Mouse (Mus musculus) cortical plate, adult 2 months (tissue): Measurements from ENCODE around the gene Itga6.

Source experiments
- CTCF ChIP-seq: fragments of 200-500 bp; IDR thresholded peaks from 2 replicates; pipeline ENCODE4 v1.5.1; 2011; ENCODE audit warnings: mild to moderate bottlenecking, control low read depth, low read length; ENCODE audit not compliant: insufficient read depth; ENCODE audit errors: extremely low read depth
- POLR2A ChIP-seq: fragments of 200-500 bp; IDR thresholded peaks from 2 replicates; pipeline ENCODE4 v1.6.1; 2011; ENCODE audit warnings: mild to moderate bottlenecking, low read length, control low read depth; ENCODE audit not compliant: insufficient read depth; ENCODE audit errors: extremely low read depth

DNA sequence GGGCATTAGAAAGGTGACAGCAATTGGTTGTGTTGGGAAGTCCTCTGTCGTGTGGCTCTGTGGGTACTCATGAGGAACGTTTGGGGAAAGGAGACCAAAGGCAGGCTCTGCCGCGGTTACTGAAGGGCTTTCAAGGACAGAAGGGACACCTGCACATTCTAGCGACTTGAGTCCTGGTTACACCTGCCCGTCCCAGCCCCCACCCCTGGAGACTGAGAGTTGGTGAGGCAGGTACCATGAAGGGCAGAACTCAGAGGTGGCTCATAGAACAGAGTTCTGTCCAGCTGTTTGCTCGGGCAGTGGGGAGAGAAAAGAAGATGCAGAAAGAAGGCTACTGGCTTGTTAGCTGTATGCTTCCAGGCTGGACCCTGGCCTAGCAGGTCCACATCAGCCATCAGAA, 17.1 kb upstream of the Itga6 start:
- TF ChIP-seq CTCF = no peak
- TF ChIP-seq POLR2A = no peak
